Mouse (Mus musculus): Measurements from ENCODE around the gene Angptl3. TPM values are rescaled to one million over a fixed set of nuclear protein-coding genes. Genes with fewer than 3 reads are reported as not detected.
A peak's percentile ranks its signal among the peaks of the same experiment; 100 is the strongest.

Gene Angptl3
- polyA plus RNA-seq (2014; fragmentation: Nextera tagmentation; extraction: Ambion mirVana): 12.1 and 13.9 TPM in 2 replicates

- Histone ChIP-seq H3K4me2 (peak within 1 kb of the TSS; percentile 21; the same call in 1 of the 2 replicates), H3K27ac (ENCODE audit: low read depth, low read length) (no peak within 1 kb of the TSS), H3K27me3 (replicated peaks; ENCODE audit: control insufficient read depth, insufficient read depth, low read length) (no peaks in the 10 kb centered on the region), H3K9me3 (ENCODE audit: control insufficient read depth, low read length) (no peaks in the 10 kb centered on the region), H3K4me1 (replicated peaks; ENCODE audit: control insufficient read depth, insufficient read depth, low read length) (no peaks in the 10 kb centered on the region), H3K4me3 (ENCODE audit: low read depth, low read length) (no peak within 1 kb of the TSS), H3K36me3 (ENCODE audit: control insufficient read depth, insufficient read depth, low read length) (no peaks in the 10 kb centered on the region), H3K9ac (ENCODE audit: low read depth, low read length) (no peak within 1 kb of the TSS)
- DNase-seq (ENCODE audit: low spot score) (no peak), ATAC-seq (replicated peaks; ENCODE audit: low FRiP score) (no peak)
- WGBS: 74% methylated on average over 2 of the region's 2 CpGs
These were observed at the start of gene Angptl3 for GRCm38 (mm10) chr4:99030686-99031085. Angptl3 (plus strand) TSS chr4:99030954.

GRCm38 (mm10) chr4:98984701-98985100, 46.1 kb upstream of the Angptl3 start:
- no peaks in the 10 kb centered on the region for H3K9me3 ChIP-seq (ENCODE audit: control insufficient read depth, low read length)
- H3K27ac ChIP-seq (ENCODE audit: low read depth, low read length): no peak overlapping the region
- H3K4me2 ChIP-seq: no peak overlapping the region
- 93% methylated on average over 8 of the region's 8 CpGs for WGBS
- ATAC-seq (replicated peaks; ENCODE audit: low FRiP score) (no peak), DNase-seq (ENCODE audit: low spot score) (no peak)
- no peaks in the 10 kb centered on the region for H3K27me3 ChIP-seq (replicated peaks; ENCODE audit: control insufficient read depth, insufficient read depth, low read length)
- peaks cover 7% of the 10 kb centered on the region; the same call in 1 of the 2 replicates for H3K36me3 ChIP-seq (ENCODE audit: control insufficient read depth, insufficient read depth, low read length)
- H3K4me3 ChIP-seq (ENCODE audit: low read depth, low read length): no peak overlapping the region
- no peak overlapping the region for H3K9ac ChIP-seq (ENCODE audit: low read depth, low read length)
- H3K4me1 ChIP-seq (replicated peaks; ENCODE audit: control insufficient read depth, insufficient read depth, low read length): no peaks in the 10 kb centered on the region

- ATAC-seq (replicated peaks; ENCODE audit: low FRiP score): no peak
- H3K9ac ChIP-seq (ENCODE audit: low read depth, low read length): no peak overlapping the region
- no peak overlapping the region for H3K27ac ChIP-seq (ENCODE audit: low read depth, low read length)
- WGBS: 83% methylated on average over 4 of the region's 4 CpGs
- H3K4me1 ChIP-seq (replicated peaks; ENCODE audit: control insufficient read depth, insufficient read depth, low read length): no peaks in the 10 kb centered on the region
- H3K27me3 ChIP-seq (replicated peaks; ENCODE audit: control insufficient read depth, insufficient read depth, low read length): no peaks in the 10 kb centered on the region
- H3K4me3 ChIP-seq (ENCODE audit: low read depth, low read length): no peak overlapping the region
- no peaks in the 10 kb centered on the region for H3K9me3 ChIP-seq (ENCODE audit: control insufficient read depth, low read length)
- no peak for DNase-seq (ENCODE audit: low spot score)
- H3K36me3 ChIP-seq (ENCODE audit: control insufficient read depth, insufficient read depth, low read length): 0 out of 2 replicates have a peak, but pooled peaks cover 2% of the 10 kb centered on the region
- no peak overlapping the region for H3K4me2 ChIP-seq
These were observed 37.3 kb upstream of the Angptl3 start for GRCm38 (mm10) chr4:98993491-98993890.

- Histone ChIP-seq H3K36me3 (ENCODE audit: control insufficient read depth, insufficient read depth, low read length) (no peaks in the 10 kb centered on the region), H3K27me3 (replicated peaks; ENCODE audit: control insufficient read depth, insufficient read depth, low read length) (no peaks in the 10 kb centered on the region), H3K4me1 (replicated peaks; ENCODE audit: control insufficient read depth, insufficient read depth, low read length) (no peaks in the 10 kb centered on the region), H3K4me3 (ENCODE audit: low read depth, low read length) (no peak overlapping the region), H3K27ac (ENCODE audit: low read depth, low read length) (no peak overlapping the region), H3K4me2 (no peak overlapping the region), H3K9me3 (ENCODE audit: control insufficient read depth, low read length) (no peaks in the 10 kb centered on the region), H3K9ac (ENCODE audit: low read depth, low read length) (no peak overlapping the region)
- no peak for ATAC-seq (replicated peaks; ENCODE audit: low FRiP score)
- no peak for DNase-seq (ENCODE audit: low spot score)
- 89% methylated on average over 2 of the region's 2 CpGs for WGBS
These were observed 25.2 kb upstream of the Angptl3 start for GRCm38 (mm10) chr4:99005574-99005973.

- Histone ChIP-seq H3K36me3 (ENCODE audit: control insufficient read depth, insufficient read depth, low read length) (no peaks in the 10 kb centered on the region; the same call in 1 of the 2 replicates), H3K9me3 (ENCODE audit: control insufficient read depth, low read length) (no peaks in the 10 kb centered on the region), H3K27ac (ENCODE audit: low read depth, low read length) (no peak overlapping the region), H3K4me2 (no peak overlapping the region), H3K9ac (ENCODE audit: low read depth, low read length) (no peak overlapping the region), H3K4me1 (replicated peaks; ENCODE audit: control insufficient read depth, insufficient read depth, low read length) (no peaks in the 10 kb centered on the region), H3K27me3 (replicated peaks; ENCODE audit: control insufficient read depth, insufficient read depth, low read length) (no peaks in the 10 kb centered on the region), H3K4me3 (ENCODE audit: low read depth, low read length) (no peak overlapping the region)
- ATAC-seq (replicated peaks; ENCODE audit: low FRiP score) (no peak), DNase-seq (ENCODE audit: low spot score) (no peak)
- WGBS: 82% methylated on average over 2 of the region's 2 CpGs
These were observed 24.4 kb upstream of the Angptl3 start for GRCm38 (mm10) chr4:99006319-99006718.

- no peak overlapping the region for H3K4me2 ChIP-seq
- DNase-seq (ENCODE audit: low spot score): no peak
- no peaks in the 10 kb centered on the region; the same call in 1 of the 2 replicates for H3K36me3 ChIP-seq (ENCODE audit: control insufficient read depth, insufficient read depth, low read length)
- no peak overlapping the region for H3K9ac ChIP-seq (ENCODE audit: low read depth, low read length)
- no peaks in the 10 kb centered on the region for H3K9me3 ChIP-seq (ENCODE audit: control insufficient read depth, low read length)
- no peaks in the 10 kb centered on the region for H3K27me3 ChIP-seq (replicated peaks; ENCODE audit: control insufficient read depth, insufficient read depth, low read length)
- H3K4me3 ChIP-seq (ENCODE audit: low read depth, low read length): no peak overlapping the region
- ATAC-seq (replicated peaks; ENCODE audit: low FRiP score): no peak
- H3K4me1 ChIP-seq (replicated peaks; ENCODE audit: control insufficient read depth, insufficient read depth, low read length): no peaks in the 10 kb centered on the region
- H3K27ac ChIP-seq (ENCODE audit: low read depth, low read length): no peak overlapping the region
- 88% methylated on average over 4 of the region's 4 CpGs for WGBS
These were observed 19.7 kb upstream of the Angptl3 start for GRCm38 (mm10) chr4:99011039-99011438.

- H3K36me3 ChIP-seq (ENCODE audit: control insufficient read depth, insufficient read depth, low read length): no peaks in the 10 kb centered on the region
- no peaks in the 10 kb centered on the region for H3K27me3 ChIP-seq (replicated peaks; ENCODE audit: control insufficient read depth, insufficient read depth, low read length)
- no peak for DNase-seq (ENCODE audit: low spot score)
- H3K4me3 ChIP-seq (ENCODE audit: low read depth, low read length): no peak overlapping the region
- H3K27ac ChIP-seq (ENCODE audit: low read depth, low read length): no peak overlapping the region
- no peak overlapping the region for H3K4me2 ChIP-seq
- H3K9me3 ChIP-seq (ENCODE audit: control insufficient read depth, low read length): no peaks in the 10 kb centered on the region
- H3K9ac ChIP-seq (ENCODE audit: low read depth, low read length): no peak overlapping the region
- WGBS: 94% methylated on average over 8 of the region's 8 CpGs
- ATAC-seq (replicated peaks; ENCODE audit: low FRiP score): no peak
- H3K4me1 ChIP-seq (replicated peaks; ENCODE audit: control insufficient read depth, insufficient read depth, low read length): no peaks in the 10 kb centered on the region
These were observed 8.5 kb upstream of the Angptl3 start for GRCm38 (mm10) chr4:99022221-99022620.

GRCm38 (mm10) chr4:99028377-99028776, 2.4 kb upstream of the Angptl3 start:
- WGBS: 80% methylated on average over 5 of the region's 5 CpGs
- Histone ChIP-seq H3K4me1 (replicated peaks; ENCODE audit: control insufficient read depth, insufficient read depth, low read length) (no peaks in the 10 kb centered on the region), H3K4me3 (ENCODE audit: low read depth, low read length) (no peak overlapping the region), H3K27me3 (replicated peaks; ENCODE audit: control insufficient read depth, insufficient read depth, low read length) (no peaks in the 10 kb centered on the region), H3K9me3 (ENCODE audit: control insufficient read depth, low read length) (no peaks in the 10 kb centered on the region), H3K4me2 (no peak overlapping the region), H3K27ac (ENCODE audit: low read depth, low read length) (no peak overlapping the region), H3K36me3 (ENCODE audit: control insufficient read depth, insufficient read depth, low read length) (no peaks in the 10 kb centered on the region), H3K9ac (ENCODE audit: low read depth, low read length) (no peak overlapping the region)
- ATAC-seq (replicated peaks; ENCODE audit: low FRiP score): no peak
- DNase-seq (ENCODE audit: low spot score): no peak

GRCm38 (mm10) chr4:99032921-99033320, 2.2 kb downstream of the Angptl3 start:
- no peak for DNase-seq (ENCODE audit: low spot score)
- WGBS: 43% methylated on average over 4 of the region's 4 CpGs
- no peak overlapping the region for H3K9ac ChIP-seq (ENCODE audit: low read depth, low read length)

More at GRCm38 (mm10) chr4:99032921-99033320, 2.2 kb downstream of the Angptl3 start:
- Histone ChIP-seq H3K27ac (ENCODE audit: low read depth, low read length) (no peak overlapping the region), H3K4me3 (ENCODE audit: low read depth, low read length) (no peak overlapping the region), H3K36me3 (ENCODE audit: control insufficient read depth, insufficient read depth, low read length) (no peaks in the 10 kb centered on the region), H3K27me3 (replicated peaks; ENCODE audit: control insufficient read depth, insufficient read depth, low read length) (no peaks in the 10 kb centered on the region), H3K9me3 (ENCODE audit: control insufficient read depth, low read length) (no peaks in the 10 kb centered on the region), H3K4me1 (replicated peaks; ENCODE audit: control insufficient read depth, insufficient read depth, low read length) (no peaks in the 10 kb centered on the region), H3K4me2 (no peak overlapping the region; the same call in 1 of the 2 replicates)
- no peak for ATAC-seq (replicated peaks; ENCODE audit: low FRiP score)

All from liver, embryonic 11.5 days (tissue).